Mouse (Mus musculus) kidney, postnatal 4 days (tissue): ENCODE measurements around the gene Cers6.
A peak's percentile ranks its signal among the peaks of the same experiment; 100 is the strongest.

Experiments used
- DNase-seq, 2 experiments: peaks; one replicate each; pipeline ENCODE4 v3.0.0; 2021; ENCODE audit warnings: mixed read lengths in 2 of 2

Cers6 gene

GRCm38 (mm10) chr2:68973753-68974152 is 112.5 kb downstream of the Cers6 start:
- DNase-seq = no peak

- DNase-seq = no peak
These were observed 114.0 kb downstream of the Cers6 start for GRCm38 (mm10) chr2:68975286-68975685.

GRCm38 (mm10) chr2:68975780-68976179 is 114.5 kb downstream of the Cers6 start:
- DNase-seq = no peak

GRCm38 (mm10) chr2:68978244-68978643 is 117.0 kb downstream of the Cers6 start:
- DNase-seq = no peak

- DNase-seq = peak in 1 of 2 experiments; percentile 27
These were observed 117.7 kb downstream of the Cers6 start for GRCm38 (mm10) chr2:68978660-68979604.

- DNase-seq = no peak
These were observed 120.1 kb downstream of the Cers6 start for GRCm38 (mm10) chr2:68981302-68981701.

GRCm38 (mm10) chr2:68981756-68982409 is 120.6 kb downstream of the Cers6 start:
- no peak for DNase-seq

GRCm38 (mm10) chr2:68982979-68983378 is 121.7 kb downstream of the Cers6 start:
- DNase-seq = no peak

GRCm38 (mm10) chr2:68983431-68983830 is 122.2 kb downstream of the Cers6 start:
- DNase-seq = no peak

- DNase-seq = no peak
These were observed 127.9 kb downstream of the Cers6 start for GRCm38 (mm10) chr2:68989117-68989516.

GRCm38 (mm10) chr2:68992629-68993028 is 131.4 kb downstream of the Cers6 start:
- no peak for DNase-seq

- peak; percentile 43 to 46 for DNase-seq
These were observed 133.2 kb downstream of the Cers6 start for GRCm38 (mm10) chr2:68994441-68994840.

- DNase-seq = no peak
These were observed 134.5 kb downstream of the Cers6 start for GRCm38 (mm10) chr2:68995723-68996122.

GRCm38 (mm10) chr2:68996268-68996667 is 135.0 kb downstream of the Cers6 start:
- DNase-seq = peak; percentile 17 to 26

- no peak for DNase-seq
These were observed 142.8 kb downstream of the Cers6 start for GRCm38 (mm10) chr2:69004001-69004400.

- DNase-seq = no peak
These were observed 150.2 kb downstream of the Cers6 start for GRCm38 (mm10) chr2:69011392-69011791.

- DNase-seq = no peak
These were observed 150.6 kb downstream of the Cers6 start for GRCm38 (mm10) chr2:69011860-69012259.

- DNase-seq = no peak
These were observed 153.0 kb downstream of the Cers6 start for GRCm38 (mm10) chr2:69014241-69014640.

GRCm38 (mm10) chr2:69015172-69015724 is 154.0 kb downstream of the Cers6 start:
- DNase-seq = no peak

- no peak for DNase-seq
These were observed 154.6 kb downstream of the Cers6 start for GRCm38 (mm10) chr2:69015822-69016221.

- DNase-seq = no peak
These were observed 157.9 kb downstream of the Cers6 start for GRCm38 (mm10) chr2:69019026-69019565.

- no peak for DNase-seq
These were observed 158.7 kb downstream of the Cers6 start for GRCm38 (mm10) chr2:69019821-69020489.
